ENCODE assay signal across 21 mouse cellular contexts in the genomic region with DNA sequence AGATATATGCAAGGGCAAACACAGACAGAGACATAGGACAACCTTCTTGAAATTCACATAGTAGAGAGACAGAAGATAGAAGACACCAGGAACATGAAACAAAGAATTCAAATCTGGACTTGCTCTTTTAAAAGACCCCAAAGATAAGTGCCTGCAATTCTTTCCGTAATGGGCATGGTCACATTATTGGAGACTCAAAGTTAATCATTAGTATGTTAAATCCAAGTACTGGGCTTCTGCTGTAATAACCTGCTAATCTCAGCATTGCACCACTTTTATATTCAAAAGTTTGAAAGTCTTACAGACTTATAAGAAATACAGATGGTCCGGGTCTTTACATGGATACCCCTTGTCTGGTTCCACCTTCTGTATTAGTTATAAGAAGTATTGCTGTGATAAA. TPM values are rescaled to one million over a fixed set of nuclear protein-coding genes. Genes with fewer than 3 reads are reported as not detected.
DNase-seq lines count a peak whose midpoint lies in the region; ATAC-seq and TF ChIP-seq lines count a peak whose summit lies in the region.
"Not testable (repeated sequence)": the region's sequence is repeated elsewhere in the genome, so short reads cannot be mapped to it uniquely, and the experiment has no call there.
"Had no signal": no experiment of that assay in that cellular context is flagged by ENCODE, and none has a peak within 500 bp of the region (broad histone marks: within the 10 kb centered on the region; RNA-seq: fewer than 3 reads in every experiment).

No protein-coding gene starts in this region.

- not testable (repeated sequence) for H3K4me2 ChIP-seq in intestine, embryonic 15.5 days (replicated peaks); intestine, embryonic 16.5 days (ENCODE audit: low read depth, low read length); intestine, postnatal 0 days (replicated peaks; ENCODE audit: low read depth)

- TF ChIP-seq CTCF in intestine, postnatal 0 days (IDR thresholded peaks at IDR 0.05; ENCODE audit: low read depth); liver, adult 2 months (IDR thresholded peaks at IDR 0.05; ENCODE audit: low read depth, low read length): not testable (repeated sequence)

- ATAC-seq in intestine, embryonic 15.5 days, result peak; percentile 64
- ATAC-seq in intestine, embryonic 16.5 days, result peak; percentile 65; the same call in 1 of the 2 replicates
- ATAC-seq in intestine, postnatal 0 days, result peak; percentile 50; the same call in 1 of the 2 replicates

- H3K9ac ChIP-seq in intestine, embryonic 15.5 days; intestine, embryonic 16.5 days (ENCODE audit: low read depth, low read length); intestine, postnatal 0 days (ENCODE audit: low read depth, low read length); liver, adult 2 months (ENCODE audit: low read depth, low read length): not testable (repeated sequence)

- not testable (repeated sequence) for H3K4me1 ChIP-seq in intestine, embryonic 15.5 days (replicated peaks); intestine, embryonic 16.5 days (ENCODE audit: control insufficient read depth, insufficient read depth, low read length); intestine, postnatal 0 days (replicated peaks; ENCODE audit: control insufficient read depth, insufficient read depth, low read length); liver, adult 2 months (ENCODE audit: control insufficient read depth, insufficient read depth, low read length)

- DNase-seq in liver, adult 2 months (ENCODE audit: extremely low read depth, low read depth, low spot score), result peak; percentile 8

- not testable (repeated sequence) for H3K4me3 ChIP-seq in intestine, embryonic 15.5 days (replicated peaks); intestine, embryonic 16.5 days (ENCODE audit: low read length); intestine, postnatal 0 days (ENCODE audit: low read depth, low read length); liver, adult 2 months (ENCODE audit: insufficient read depth, low read depth, low read length)

- H3K9me3 ChIP-seq in intestine, embryonic 15.5 days; intestine, embryonic 16.5 days (ENCODE audit: control insufficient read depth, low read length); intestine, postnatal 0 days (ENCODE audit: control insufficient read depth): not testable (repeated sequence)

- H3K27ac ChIP-seq in intestine, embryonic 15.5 days; intestine, embryonic 16.5 days (ENCODE audit: low read length); intestine, postnatal 0 days (ENCODE audit: low read depth, low read length); liver, adult 2 months (replicated peaks; ENCODE audit: insufficient read depth, low read depth, low read length): not testable (repeated sequence)

- not testable (repeated sequence) for TF ChIP-seq POLR2A in liver, adult 2 months (IDR thresholded peaks at IDR 0.05; ENCODE audit: extremely low read depth, insufficient read depth, low read length)

- H3K36me3 ChIP-seq in intestine, embryonic 15.5 days; intestine, embryonic 16.5 days (ENCODE audit: control insufficient read depth, insufficient read depth, low read length); intestine, postnatal 0 days (ENCODE audit: control insufficient read depth, insufficient read depth); liver, adult 2 months (ENCODE audit: control insufficient read depth, insufficient read depth, low read length): not testable (repeated sequence)

- H3K27me3 ChIP-seq in intestine, embryonic 15.5 days (replicated peaks); intestine, embryonic 16.5 days (replicated peaks; ENCODE audit: control insufficient read depth, insufficient read depth, low read length); intestine, postnatal 0 days (replicated peaks; ENCODE audit: control insufficient read depth, insufficient read depth, low read length); liver, adult 2 months (ENCODE audit: control insufficient read depth, insufficient read depth, low read length): not testable (repeated sequence)

- not testable (repeated sequence) for H3K79me2 ChIP-seq in liver, adult 2 months (ENCODE audit: control insufficient read depth, insufficient read depth, low read length)

- WGBS in intestine, embryonic 15.5 days, result 80% methylated on average over 2 of the region's 2 CpGs
- WGBS in intestine, embryonic 16.5 days, result 83% methylated on average over 2 of the region's 2 CpGs
- WGBS in intestine, postnatal 0 days, result 60% methylated on average over 2 of the region's 2 CpGs
- 72% methylated on average over 2 of the region's 2 CpGs for WGBS in liver, adult 2 months

RNA-seq across cellular contexts. Expression of gene Olfr187, which starts 9.7 kb away (rescaled TPM):
- not detected in 2 replicates for polyA plus RNA-seq in intestine, embryonic 15.5 days (2015; fragmentation: Nextera tagmentation; extraction: Ambion mirVana)
- polyA plus RNA-seq in intestine, embryonic 16.5 days (2015; fragmentation: Nextera tagmentation; extraction: Ambion mirVana), result not detected in 2 replicates
- polyA plus RNA-seq in intestine, postnatal 0 days (2015; fragmentation: Nextera tagmentation; extraction: Ambion mirVana), result not detected in 2 replicates
- not detected in 2 replicates for total RNA-seq in liver, adult 2 months (2014; rRNA removed)
- not detected in 2 replicates for polyA plus RNA-seq in liver, adult 2 months (2012; rRNA removed)
- total RNA-seq: adrenal gland, adult 18-20 months; adrenal gland, adult 2 months; adrenal gland, adult 8-10 months; adrenal gland, postnatal 10 days; adrenal gland, postnatal 14 days; adrenal gland, postnatal 25 days; adrenal gland, postnatal 36 days; adrenal gland, postnatal 4 days; CH12.LX; ES-E14; G1E; MEL had no signal
- polyA plus RNA-seq: activated CD4-positive, CD25-positive, alpha-beta regulatory T cell, adult 4 months; adrenal gland, adult 2 months; brain, embryonic 14.5 days; C2C12; CD4-positive, CD25-positive, alpha-beta regulatory T cell, adult 4 months; G1E; Patski had no signal

RNA-seq across cellular contexts. Expression of gene Olfr186, which starts 19.2 kb away (rescaled TPM):
- polyA plus RNA-seq in intestine, embryonic 15.5 days (2015; fragmentation: Nextera tagmentation; extraction: Ambion mirVana), result not detected in 2 replicates
- polyA plus RNA-seq in intestine, embryonic 16.5 days (2015; fragmentation: Nextera tagmentation; extraction: Ambion mirVana), result not detected in 2 replicates
- not detected in 2 replicates for polyA plus RNA-seq in intestine, postnatal 0 days (2015; fragmentation: Nextera tagmentation; extraction: Ambion mirVana)
- total RNA-seq in liver, adult 2 months (2014; rRNA removed), result not detected in 2 replicates
- polyA plus RNA-seq in liver, adult 2 months (2012; rRNA removed), result not detected in 2 replicates
- total RNA-seq: adrenal gland, adult 18-20 months; adrenal gland, adult 2 months; adrenal gland, adult 8-10 months; adrenal gland, postnatal 10 days; adrenal gland, postnatal 14 days; adrenal gland, postnatal 25 days; adrenal gland, postnatal 36 days; adrenal gland, postnatal 4 days; CH12.LX; ES-E14; MEL had no signal
- polyA plus RNA-seq: adrenal gland, adult 2 months; brain, embryonic 14.5 days; C2C12; CD4-positive, CD25-positive, alpha-beta regulatory T cell, adult 4 months; G1E; Patski had no signal

RNA-seq across cellular contexts. Expression of gene Olfr190, which starts 28.5 kb away (rescaled TPM):
- not detected in 2 replicates for polyA plus RNA-seq in intestine, embryonic 15.5 days (2015; fragmentation: Nextera tagmentation; extraction: Ambion mirVana)
- not detected in 2 replicates for polyA plus RNA-seq in intestine, embryonic 16.5 days (2015; fragmentation: Nextera tagmentation; extraction: Ambion mirVana)
- 0.03 and 0.07 TPM in 2 replicates for polyA plus RNA-seq in intestine, postnatal 0 days (2015; fragmentation: Nextera tagmentation; extraction: Ambion mirVana)
- not detected in 2 replicates for total RNA-seq in liver, adult 2 months (2014; rRNA removed)
- polyA plus RNA-seq in liver, adult 2 months (2012; rRNA removed), result not detected in 2 replicates
- total RNA-seq: adrenal gland, adult 18-20 months; adrenal gland, adult 2 months; adrenal gland, adult 8-10 months; adrenal gland, postnatal 10 days; adrenal gland, postnatal 14 days; adrenal gland, postnatal 25 days; adrenal gland, postnatal 36 days; adrenal gland, postnatal 4 days; CH12.LX; ES-E14; MEL had no signal
- polyA plus RNA-seq: activated CD4-positive, CD25-positive, alpha-beta regulatory T cell, adult 4 months; adrenal gland, adult 2 months; brain, embryonic 14.5 days; C2C12; G1E; Patski had no signal

RNA-seq across cellular contexts. Expression of gene Olfr191, which starts 40.3 kb away (rescaled TPM):
- not detected in 2 replicates for polyA plus RNA-seq in intestine, embryonic 15.5 days (2015; fragmentation: Nextera tagmentation; extraction: Ambion mirVana)
- not detected in 2 replicates for polyA plus RNA-seq in intestine, embryonic 16.5 days (2015; fragmentation: Nextera tagmentation; extraction: Ambion mirVana)
- not detected in 2 replicates for polyA plus RNA-seq in intestine, postnatal 0 days (2015; fragmentation: Nextera tagmentation; extraction: Ambion mirVana)
- total RNA-seq in liver, adult 2 months (2014; rRNA removed), result not detected in 2 replicates
- polyA plus RNA-seq in liver, adult 2 months (2012; rRNA removed), result not detected in 2 replicates
- total RNA-seq: adrenal gland, adult 18-20 months; adrenal gland, adult 2 months; adrenal gland, adult 8-10 months; adrenal gland, postnatal 10 days; adrenal gland, postnatal 14 days; adrenal gland, postnatal 25 days; adrenal gland, postnatal 36 days; adrenal gland, postnatal 4 days; CH12.LX; ES-E14; MEL had no signal
- polyA plus RNA-seq: activated CD4-positive, CD25-positive, alpha-beta regulatory T cell, adult 4 months; adrenal gland, adult 2 months; brain, embryonic 14.5 days; C2C12; CD4-positive, CD25-positive, alpha-beta regulatory T cell, adult 4 months; G1E; Patski had no signal

RNA-seq across cellular contexts. Expression of gene Olfr183, which starts 54.1 kb away (rescaled TPM):
- polyA plus RNA-seq in intestine, embryonic 15.5 days (2015; fragmentation: Nextera tagmentation; extraction: Ambion mirVana), result not detected in 2 replicates
- polyA plus RNA-seq in intestine, embryonic 16.5 days (2015; fragmentation: Nextera tagmentation; extraction: Ambion mirVana), result not detected in 2 replicates
- not detected in 2 replicates for polyA plus RNA-seq in intestine, postnatal 0 days (2015; fragmentation: Nextera tagmentation; extraction: Ambion mirVana)
- total RNA-seq in liver, adult 2 months (2014; rRNA removed), result not detected in 2 replicates
- polyA plus RNA-seq in liver, adult 2 months (2012; rRNA removed), result not detected in 2 replicates
- total RNA-seq: adrenal gland, adult 18-20 months; adrenal gland, adult 2 months; adrenal gland, adult 8-10 months; adrenal gland, postnatal 10 days; adrenal gland, postnatal 14 days; adrenal gland, postnatal 25 days; adrenal gland, postnatal 36 days; adrenal gland, postnatal 4 days; CH12.LX; ES-E14 had no signal
- polyA plus RNA-seq: adrenal gland, adult 2 months; brain, embryonic 14.5 days; C2C12; CD4-positive, CD25-positive, alpha-beta regulatory T cell, adult 4 months; G1E; Patski had no signal
